Mouse (Mus musculus): Measurements from ENCODE around the gene Ergic1. TPM values are rescaled to one million over a fixed set of nuclear protein-coding genes. Genes with fewer than 3 reads are reported as not detected.

The Ergic1 gene
- total RNA-seq, 2 experiments from 2014 or later: 109 to 115 TPM

DNA sequence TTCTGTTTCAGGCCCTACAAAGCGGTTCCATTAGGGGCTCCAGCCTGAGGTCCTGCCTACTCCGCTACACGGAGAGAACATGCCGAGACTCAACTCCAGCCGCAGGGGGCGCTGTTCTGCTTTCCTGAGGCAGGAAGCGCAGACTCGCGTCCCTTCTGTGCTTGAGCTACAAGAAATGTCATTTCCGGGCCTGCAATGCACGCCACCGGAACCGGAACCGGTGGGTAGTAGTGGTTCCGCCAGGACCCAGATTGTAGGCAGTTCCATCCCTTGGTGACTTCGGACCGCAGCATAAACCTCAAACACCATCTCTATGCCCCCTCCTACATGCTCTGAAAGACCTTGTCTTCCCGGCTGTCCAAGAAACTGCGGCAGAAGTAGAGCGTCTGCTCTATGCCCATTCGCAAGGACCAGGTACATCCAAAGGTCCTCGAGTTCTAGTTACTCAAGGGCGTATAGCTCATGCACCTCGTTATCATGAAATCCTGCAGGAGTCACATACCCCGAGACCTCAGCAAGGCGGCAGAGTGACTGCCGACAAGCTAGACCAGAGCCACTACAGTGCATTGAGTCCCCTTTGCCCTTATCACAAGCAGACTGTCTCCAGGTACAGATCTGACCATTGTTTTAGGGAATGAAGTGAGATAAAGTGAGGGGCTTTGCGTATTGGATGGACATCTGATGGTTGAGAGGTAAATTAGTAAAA lies 101.8 kb downstream of the Ergic1 start, which contains the start of gene Atp6v0e:
TSS of gene Atp6v0e (plus strand) at position 254 of the 706 bp plus-strand sequence.
- DNase-seq: peak; percentile 98

- no peak for DNase-seq
These were observed 104.3 kb downstream of the Ergic1 start for GRCm38 (mm10) chr17:26665600-26665999.

- DNase-seq: no peak
These were observed 110.0 kb downstream of the Ergic1 start for GRCm38 (mm10) chr17:26671268-26671667.

- DNase-seq: no peak
These were observed 114.6 kb downstream of the Ergic1 start for GRCm38 (mm10) chr17:26675845-26676244.

DNA sequence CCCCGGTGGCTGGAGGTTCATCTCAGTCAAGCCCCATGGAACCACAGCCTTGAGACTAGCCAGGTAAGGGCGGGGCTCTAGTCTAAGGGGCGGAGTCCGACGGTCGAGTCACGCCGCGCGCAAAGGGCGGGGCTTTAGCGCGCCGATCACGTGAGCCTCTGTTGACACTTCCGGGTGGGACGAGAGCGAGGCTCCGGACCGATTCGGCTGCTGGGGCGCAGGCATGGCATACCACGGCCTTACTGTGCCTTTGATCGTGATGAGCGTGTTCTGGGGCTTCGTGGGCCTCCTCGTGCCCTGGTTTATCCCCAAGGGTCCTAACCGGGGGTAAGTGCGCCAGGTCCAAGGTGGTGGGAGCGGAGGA lies 114.9 kb downstream of the Ergic1 start:
- DNase-seq: peak; percentile 90

DNA sequence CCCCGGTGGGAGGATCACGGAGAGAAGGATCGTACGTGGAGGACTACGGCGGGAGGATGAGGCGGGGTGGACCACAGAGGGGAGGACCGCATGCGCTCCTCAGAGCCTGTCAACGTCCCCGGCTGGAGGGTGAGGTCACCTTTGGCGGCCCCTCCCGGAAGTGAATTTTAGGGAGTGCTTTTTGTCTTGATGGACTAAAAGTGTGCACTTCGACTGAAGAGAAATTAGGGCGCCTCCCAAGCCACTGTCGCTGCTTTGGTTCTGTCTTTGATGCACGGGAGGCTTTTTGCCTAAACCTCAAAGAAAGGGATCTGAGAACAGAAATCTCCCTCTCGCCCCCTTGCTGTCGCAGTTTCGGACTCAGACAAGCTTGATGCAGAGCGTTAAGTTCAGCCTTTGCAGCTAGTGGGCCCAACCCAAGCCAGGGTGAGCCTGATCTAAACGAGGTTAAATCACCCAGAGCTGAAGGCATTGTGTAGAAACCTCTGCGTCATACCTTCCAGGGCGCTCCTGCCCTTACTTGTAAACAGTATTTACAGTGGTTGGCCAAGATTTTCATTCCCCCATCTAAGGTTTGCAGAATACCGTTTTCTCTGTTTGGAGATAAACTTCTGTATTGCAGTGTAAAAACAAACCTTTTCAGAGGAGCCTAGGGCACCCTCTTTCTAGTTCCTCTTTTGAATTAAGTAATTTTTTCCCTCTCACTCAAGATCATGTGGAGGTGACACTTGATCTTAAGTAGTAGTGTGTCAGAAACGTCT lies 115.5 kb downstream of the Ergic1 start:
- DNase-seq: peak; percentile 88

GRCm38 (mm10) chr17:26677711-26678637 lies 116.7 kb downstream of the Ergic1 start:
- no peak for DNase-seq

GRCm38 (mm10) chr17:26681276-26681675 lies 120.0 kb downstream of the Ergic1 start:
- no peak for DNase-seq

DNA sequence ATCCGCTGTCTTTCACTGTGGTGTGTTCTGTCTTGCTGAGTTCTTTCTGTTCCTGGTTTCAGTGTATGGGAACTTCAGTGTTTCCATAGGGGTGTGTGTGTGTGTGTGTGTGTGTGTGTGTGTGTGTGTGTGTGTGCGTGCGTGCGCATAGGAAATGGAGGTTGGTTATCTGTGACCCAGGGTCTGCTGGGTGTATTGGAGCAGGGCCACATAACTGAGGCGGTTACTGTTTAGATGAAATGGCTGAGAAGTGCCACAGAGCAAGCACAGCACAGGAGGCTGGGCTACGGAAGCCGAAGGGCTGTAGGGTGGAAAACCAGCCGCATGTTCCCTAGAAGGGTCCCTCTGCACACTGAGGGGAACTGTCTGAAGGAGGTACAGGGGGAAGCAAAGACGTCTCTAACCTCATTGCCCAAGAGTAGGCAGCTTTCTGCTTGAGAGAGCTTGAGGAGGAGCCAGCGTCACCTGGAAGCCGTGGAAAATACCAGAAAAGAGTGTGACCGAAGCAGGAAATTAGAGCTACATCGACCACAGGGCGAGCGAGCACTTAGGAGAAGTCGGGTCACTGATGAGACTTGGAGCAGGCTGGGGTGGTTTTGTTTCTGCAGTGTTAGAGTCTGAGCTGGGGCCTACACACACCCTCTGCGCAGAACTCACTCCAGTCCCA lies 125.2 kb downstream of the Ergic1 start:
- DNase-seq: no peak

DNA sequence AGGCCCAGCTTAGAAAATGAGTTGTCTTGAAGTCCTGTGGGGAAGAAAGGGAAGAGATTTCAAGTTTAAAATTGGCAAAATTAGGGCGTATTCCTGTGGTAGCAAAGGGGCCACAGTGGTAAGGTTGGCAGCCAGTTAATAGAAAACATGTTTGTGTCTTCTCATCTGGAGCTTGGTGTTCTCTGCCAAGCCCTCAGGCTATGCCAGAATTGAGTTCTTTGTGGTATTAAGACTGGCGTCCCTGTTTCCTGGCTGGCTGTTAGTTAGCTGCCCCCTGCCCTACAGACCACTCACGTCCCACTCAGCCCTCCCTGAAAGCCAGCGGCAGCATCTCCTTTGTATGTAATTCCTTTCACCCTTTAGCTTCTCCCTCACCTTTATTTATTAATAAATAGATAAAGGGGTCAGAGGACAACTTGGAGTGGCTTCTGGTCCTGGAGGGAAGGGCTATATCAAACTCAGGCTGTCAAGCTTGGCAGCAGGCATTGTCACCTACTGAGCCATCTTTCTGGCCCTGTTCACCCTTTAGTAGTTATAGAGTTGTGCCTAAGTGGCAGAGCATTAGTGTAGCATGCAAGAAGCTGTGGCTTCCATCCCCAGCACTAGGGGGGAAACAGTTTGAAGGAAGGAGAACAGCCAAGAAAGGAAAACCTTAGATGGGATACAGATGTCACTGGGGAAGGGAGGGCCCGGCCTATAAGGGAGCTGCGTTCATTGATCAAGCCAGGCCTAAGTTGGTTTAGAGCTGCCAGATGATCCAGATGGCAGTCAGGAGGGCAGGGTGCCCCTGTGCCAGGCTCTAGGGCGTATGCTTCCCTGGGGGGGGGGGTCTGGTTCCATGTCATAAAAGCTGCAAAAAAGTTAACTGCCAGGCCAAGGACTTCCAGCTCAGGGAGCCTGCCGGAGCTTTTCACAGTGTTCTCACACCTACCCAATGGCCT lies 127.8 kb downstream of the Ergic1 start:
- DNase-seq: no peak

- no peak for DNase-seq
These were observed 128.5 kb downstream of the Ergic1 start for GRCm38 (mm10) chr17:26689810-26690209.

- no peak for DNase-seq
These were observed 128.9 kb downstream of the Ergic1 start for GRCm38 (mm10) chr17:26690236-26690635.

DNA sequence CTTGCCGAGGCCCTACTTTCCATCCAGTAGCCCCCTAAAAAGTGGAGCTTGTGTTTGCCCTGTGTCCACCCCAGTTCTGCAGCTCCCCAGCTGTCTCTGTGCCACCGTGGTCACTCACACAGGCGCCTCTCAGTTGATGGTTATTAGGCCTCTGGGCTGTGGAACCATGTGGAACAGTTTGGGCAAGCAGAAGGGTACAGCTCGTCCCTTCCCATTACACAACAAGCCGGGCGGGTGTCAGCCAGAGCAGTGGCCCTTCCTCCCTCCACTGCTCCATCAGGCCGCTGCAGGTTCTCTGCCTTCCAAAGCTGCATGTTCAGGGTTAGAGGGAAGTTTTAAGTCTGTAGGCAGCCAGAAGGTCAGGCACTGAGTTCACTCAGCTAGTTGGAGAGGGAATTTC lies 129.8 kb downstream of the Ergic1 start:
- no peak for DNase-seq

DNA sequence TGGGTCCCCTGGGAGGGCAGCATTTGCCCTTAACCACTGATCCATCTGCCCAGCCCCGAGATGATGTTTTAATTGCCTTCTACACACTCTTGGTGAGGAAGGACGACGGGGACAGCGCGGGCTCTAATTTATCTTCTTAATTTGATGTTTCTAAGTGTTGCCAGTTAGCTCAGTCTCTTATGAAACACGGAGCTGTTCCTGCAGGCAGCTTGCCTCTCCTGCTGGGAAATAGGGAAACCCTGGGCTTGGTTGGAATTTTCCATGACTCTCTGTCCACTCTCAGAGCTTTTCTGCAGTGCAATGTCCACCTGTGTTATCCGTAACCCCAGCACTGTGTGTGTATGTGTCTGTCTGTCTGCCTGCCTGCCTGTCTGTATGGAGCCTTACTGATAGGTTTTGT lies 132.1 kb downstream of the Ergic1 start:
- DNase-seq: no peak

DNA sequence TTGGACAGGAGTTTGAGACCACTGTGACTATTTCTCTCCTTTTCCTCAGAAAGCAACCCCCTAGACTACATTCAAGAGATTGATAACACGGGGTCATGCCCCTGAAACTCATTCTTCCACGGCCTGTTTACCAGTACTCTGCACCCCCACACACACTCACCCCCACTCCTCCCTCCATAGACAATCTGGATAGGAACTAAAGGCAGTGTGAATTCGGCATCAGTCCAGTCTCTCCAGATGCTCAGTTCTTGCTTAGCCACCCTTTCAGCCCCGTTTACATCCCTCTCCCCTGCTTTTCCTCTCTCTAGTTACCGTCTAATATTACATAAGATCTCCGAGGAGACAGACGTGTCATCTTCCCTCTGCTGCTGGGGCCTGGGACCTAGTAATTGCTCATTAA lies 132.9 kb downstream of the Ergic1 start:
- DNase-seq: no peak

DNA sequence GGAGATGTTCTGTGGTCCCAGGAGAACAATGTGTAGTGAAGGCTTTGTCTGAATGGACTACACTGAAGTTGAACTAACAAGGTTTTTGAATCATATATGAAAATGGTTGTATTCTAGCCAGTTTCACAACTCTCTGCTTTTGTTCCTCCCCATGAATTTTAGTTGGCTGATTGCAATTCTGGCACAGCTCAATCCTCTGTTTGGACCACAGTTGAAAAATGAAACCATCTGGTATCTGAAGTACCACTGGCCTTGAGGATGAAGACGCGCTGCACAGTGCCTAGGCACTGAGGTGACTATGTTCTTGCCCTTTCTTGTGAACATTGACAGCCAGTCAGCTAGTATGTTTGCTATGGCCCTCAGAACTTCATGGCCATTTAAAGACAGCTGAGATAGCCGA lies 133.9 kb downstream of the Ergic1 start:
- no peak for DNase-seq

- peak; percentile 26 for DNase-seq
These were observed 137.6 kb downstream of the Ergic1 start for GRCm38 (mm10) chr17:26698846-26699245.

GRCm38 (mm10) chr17:26699819-26700616 lies 138.7 kb downstream of the Ergic1 start:
- peak; percentile 74 for DNase-seq

- DNase-seq: peak; percentile 27
These were observed 140.3 kb downstream of the Ergic1 start for GRCm38 (mm10) chr17:26701565-26701964.

DNA sequence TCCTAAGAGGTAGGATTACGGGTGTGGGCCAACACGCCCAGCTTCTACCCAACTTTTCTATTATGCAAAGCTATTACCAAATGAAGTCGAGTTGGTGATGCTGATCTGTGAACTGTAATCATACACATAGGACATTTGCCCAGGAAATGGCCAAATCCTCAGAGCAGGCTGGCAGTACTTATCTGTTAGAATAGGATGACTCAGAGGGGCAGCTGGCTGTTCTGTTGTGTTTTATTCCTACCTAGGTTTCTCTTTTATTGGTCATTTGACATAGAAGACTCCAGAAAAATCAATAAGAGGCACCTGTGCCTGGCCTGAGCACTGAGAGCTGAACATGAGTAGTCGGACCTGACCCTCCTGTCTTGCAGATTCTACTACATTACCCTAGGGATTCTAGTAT lies 141.3 kb downstream of the Ergic1 start:
- DNase-seq: no peak

Measured in heart, postnatal 4 days (tissue).